Mouse (Mus musculus): ENCODE data around the gene Myh14. TPM values are rescaled to one million over a fixed set of nuclear protein-coding genes. Genes with fewer than 3 reads are reported as not detected.

Myh14 gene
- polyA plus RNA-seq, 1 experiment from 2014 or later = 1.9 TPM

- no peak overlapping the region for H3K9ac ChIP-seq (ENCODE audit: low read depth, low read length)
- no peak overlapping the region for H3K27ac ChIP-seq (ENCODE audit: low read depth, low read length)
- H3K4me2 ChIP-seq (replicated peaks; ENCODE audit: low read depth, low read length) = no peak overlapping the region
- WGBS = 62% methylated on average over 5 of the region's 5 CpGs
- DNase-seq (ENCODE audit: low spot score) = no peak
- H3K27me3 ChIP-seq (ENCODE audit: control insufficient read depth, insufficient read depth, low read length) = peaks cover 27% of the 10 kb centered on the region
- ATAC-seq (ENCODE audit: low FRiP score) = no peak
- no peaks in the 10 kb centered on the region for H3K36me3 ChIP-seq (ENCODE audit: control insufficient read depth, insufficient read depth, low read length)
- H3K4me3 ChIP-seq (ENCODE audit: low read depth, low read length) = no peak overlapping the region
- H3K9me3 ChIP-seq (ENCODE audit: control insufficient read depth, low read length) = no peaks in the 10 kb centered on the region
- peaks cover 10% of the 10 kb centered on the region for H3K4me1 ChIP-seq (replicated peaks; ENCODE audit: control insufficient read depth, insufficient read depth, low read length)
These were observed 73.6 kb downstream of the Myh14 start for GRCm38 (mm10) chr7:44596996-44597538.

DNA sequence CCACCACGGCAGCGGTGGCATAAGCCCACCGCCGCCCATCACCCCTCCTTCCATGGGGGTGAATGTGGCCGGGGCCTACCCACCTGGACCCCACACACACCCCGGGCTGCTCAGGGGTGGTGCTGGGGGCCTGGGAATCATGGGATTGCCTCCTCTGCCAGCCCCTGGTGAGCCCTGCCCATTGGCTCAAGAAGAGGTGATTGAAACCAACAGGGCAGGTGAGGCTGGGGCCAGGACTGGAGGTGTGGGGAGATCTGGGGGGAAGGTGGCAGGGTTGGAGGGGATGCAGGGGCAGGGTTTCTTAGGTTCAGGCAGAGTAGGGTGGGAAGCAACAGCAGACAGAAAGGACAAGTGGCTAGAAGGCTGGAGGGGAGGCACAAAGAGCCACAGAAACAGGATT, 74.6 kb downstream of the Myh14 start:
- 86% methylated on average over 5 of the region's 6 CpGs for WGBS
- H3K4me2 ChIP-seq (replicated peaks; ENCODE audit: low read depth, low read length) = no peak overlapping the region
- no peak overlapping the region for H3K4me3 ChIP-seq (ENCODE audit: low read depth, low read length)
- no peak for ATAC-seq (ENCODE audit: low FRiP score)
- no peak for DNase-seq (ENCODE audit: low spot score)
- no peak overlapping the region for H3K9ac ChIP-seq (ENCODE audit: low read depth, low read length)
- H3K36me3 ChIP-seq (ENCODE audit: control insufficient read depth, insufficient read depth, low read length) = no peaks in the 10 kb centered on the region
- H3K27ac ChIP-seq (ENCODE audit: low read depth, low read length) = no peak overlapping the region
- peaks cover 15% of the 10 kb centered on the region for H3K4me1 ChIP-seq (replicated peaks; ENCODE audit: control insufficient read depth, insufficient read depth, low read length)
- H3K27me3 ChIP-seq (ENCODE audit: control insufficient read depth, insufficient read depth, low read length) = peaks cover 29% of the 10 kb centered on the region
- no peaks in the 10 kb centered on the region for H3K9me3 ChIP-seq (ENCODE audit: control insufficient read depth, low read length)

DNA sequence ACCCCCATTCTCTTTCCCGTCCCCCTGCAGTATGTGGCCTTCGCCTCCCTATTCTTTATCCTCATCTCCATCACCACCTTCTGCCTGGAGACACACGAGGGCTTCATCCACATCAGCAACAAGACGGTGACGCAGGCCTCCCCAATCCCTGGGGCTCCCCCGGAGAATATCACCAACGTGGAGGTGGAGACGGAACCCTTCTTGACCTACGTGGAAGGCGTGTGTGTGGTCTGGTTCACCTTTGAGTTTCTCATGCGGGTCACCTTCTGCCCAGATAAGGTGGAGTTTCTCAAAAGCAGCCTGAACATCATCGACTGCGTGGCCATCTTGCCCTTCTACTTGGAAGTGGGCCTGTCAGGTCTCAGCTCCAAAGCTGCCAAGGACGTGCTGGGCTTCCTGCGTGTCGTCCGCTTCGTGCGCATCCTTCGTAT, 75.5 kb downstream of the Myh14 start:
- no peak for DNase-seq (ENCODE audit: low spot score)
- peaks cover 25% of the 10 kb centered on the region for H3K27me3 ChIP-seq (ENCODE audit: control insufficient read depth, insufficient read depth, low read length)
- H3K4me1 ChIP-seq (replicated peaks; ENCODE audit: control insufficient read depth, insufficient read depth, low read length) = peaks cover 15% of the 10 kb centered on the region
- H3K4me3 ChIP-seq (ENCODE audit: low read depth, low read length) = no peak overlapping the region
- H3K9me3 ChIP-seq (ENCODE audit: control insufficient read depth, low read length) = no peaks in the 10 kb centered on the region
- no peaks in the 10 kb centered on the region for H3K36me3 ChIP-seq (ENCODE audit: control insufficient read depth, insufficient read depth, low read length)
- H3K9ac ChIP-seq (ENCODE audit: low read depth, low read length) = no peak overlapping the region
- H3K4me2 ChIP-seq (replicated peaks; ENCODE audit: low read depth, low read length) = no peak overlapping the region
- ATAC-seq (ENCODE audit: low FRiP score) = no peak
- WGBS = 94% methylated on average over 20 of the region's 20 CpGs
- no peak overlapping the region for H3K27ac ChIP-seq (ENCODE audit: low read depth, low read length)

- H3K9me3 ChIP-seq (ENCODE audit: control insufficient read depth, low read length) = no peaks in the 10 kb centered on the region
- peak overlapping the region; percentile 39; the same call in 1 of the 2 replicates for H3K4me2 ChIP-seq (replicated peaks; ENCODE audit: low read depth, low read length)
- peaks cover 15% of the 10 kb centered on the region for H3K4me1 ChIP-seq (replicated peaks; ENCODE audit: control insufficient read depth, insufficient read depth, low read length)
- no peak for DNase-seq (ENCODE audit: low spot score)
- peaks cover 25% of the 10 kb centered on the region for H3K27me3 ChIP-seq (ENCODE audit: control insufficient read depth, insufficient read depth, low read length)
- H3K36me3 ChIP-seq (ENCODE audit: control insufficient read depth, insufficient read depth, low read length) = no peaks in the 10 kb centered on the region
- H3K9ac ChIP-seq (ENCODE audit: low read depth, low read length) = no peak overlapping the region
- 71% methylated on average over 6 of the region's 6 CpGs for WGBS
- H3K4me3 ChIP-seq (ENCODE audit: low read depth, low read length) = no peak overlapping the region
- peak overlapping the region; percentile 43; the same call in 1 of the 2 replicates for H3K27ac ChIP-seq (ENCODE audit: low read depth, low read length)
- ATAC-seq (ENCODE audit: low FRiP score) = no peak
These were observed 76.4 kb downstream of the Myh14 start for GRCm38 (mm10) chr7:44594291-44594690.

GRCm38 (mm10) chr7:44593775-44594174, 76.9 kb downstream of the Myh14 start:
- H3K9ac ChIP-seq (ENCODE audit: low read depth, low read length) = no peak overlapping the region

DNA sequence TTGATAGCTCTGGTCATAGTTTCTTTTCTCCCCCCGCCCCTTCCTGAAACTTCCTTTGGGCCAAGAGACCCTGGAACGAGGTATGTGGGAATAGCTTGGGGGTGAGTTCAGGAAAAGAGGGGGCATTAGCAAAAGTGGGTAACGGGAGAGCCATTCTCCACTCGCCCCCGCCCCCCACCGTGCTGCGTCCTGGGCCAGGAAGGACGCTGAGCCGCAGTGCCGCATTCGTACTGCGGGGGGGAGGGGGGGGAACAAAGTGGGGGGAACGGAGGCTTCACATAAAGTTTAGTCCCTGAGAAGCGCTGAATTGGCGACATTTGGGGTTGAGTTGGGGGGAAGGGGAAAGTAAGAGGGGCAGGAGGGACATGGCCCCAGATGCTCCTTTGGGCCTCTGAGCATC, 77.6 kb downstream of the Myh14 start:
- Histone ChIP-seq H3K27me3 (ENCODE audit: control insufficient read depth, insufficient read depth, low read length) (peaks cover 30% of the 10 kb centered on the region), H3K9ac (ENCODE audit: low read depth, low read length) (no peak overlapping the region), H3K4me3 (ENCODE audit: low read depth, low read length) (0 out of 2 replicates have a peak overlapping the region, but pooled peaks have one; percentile 7), H3K27ac (ENCODE audit: low read depth, low read length) (no peak overlapping the region), H3K36me3 (ENCODE audit: control insufficient read depth, insufficient read depth, low read length) (no peaks in the 10 kb centered on the region), H3K4me1 (replicated peaks; ENCODE audit: control insufficient read depth, insufficient read depth, low read length) (peaks cover 19% of the 10 kb centered on the region), H3K9me3 (ENCODE audit: control insufficient read depth, low read length) (no peaks in the 10 kb centered on the region), H3K4me2 (replicated peaks; ENCODE audit: low read depth, low read length) (peak overlapping the region; percentile 39)
- DNase-seq (ENCODE audit: low spot score) = no peak
- WGBS = 3% methylated on average over 15 of the region's 15 CpGs
- no peak for ATAC-seq (ENCODE audit: low FRiP score)

More at GRCm38 (mm10) chr7:44593775-44594174, 76.9 kb downstream of the Myh14 start:
- Histone ChIP-seq H3K27ac (ENCODE audit: low read depth, low read length) (peak overlapping the region; percentile 43; the same call in 1 of the 2 replicates), H3K27me3 (ENCODE audit: control insufficient read depth, insufficient read depth, low read length) (peaks cover 25% of the 10 kb centered on the region), H3K4me3 (ENCODE audit: low read depth, low read length) (0 out of 2 replicates have a peak overlapping the region, but pooled peaks have one; percentile 9), H3K4me1 (replicated peaks; ENCODE audit: control insufficient read depth, insufficient read depth, low read length) (peaks cover 15% of the 10 kb centered on the region), H3K9me3 (ENCODE audit: control insufficient read depth, low read length) (no peaks in the 10 kb centered on the region), H3K36me3 (ENCODE audit: control insufficient read depth, insufficient read depth, low read length) (no peaks in the 10 kb centered on the region), H3K4me2 (replicated peaks; ENCODE audit: low read depth, low read length) (peak overlapping the region; percentile 39)
- 2% methylated on average over 20 of the region's 22 CpGs for WGBS
- peak; percentile 46 for ATAC-seq (ENCODE audit: low FRiP score)
- peak; percentile 96 for DNase-seq (ENCODE audit: low spot score)

DNA sequence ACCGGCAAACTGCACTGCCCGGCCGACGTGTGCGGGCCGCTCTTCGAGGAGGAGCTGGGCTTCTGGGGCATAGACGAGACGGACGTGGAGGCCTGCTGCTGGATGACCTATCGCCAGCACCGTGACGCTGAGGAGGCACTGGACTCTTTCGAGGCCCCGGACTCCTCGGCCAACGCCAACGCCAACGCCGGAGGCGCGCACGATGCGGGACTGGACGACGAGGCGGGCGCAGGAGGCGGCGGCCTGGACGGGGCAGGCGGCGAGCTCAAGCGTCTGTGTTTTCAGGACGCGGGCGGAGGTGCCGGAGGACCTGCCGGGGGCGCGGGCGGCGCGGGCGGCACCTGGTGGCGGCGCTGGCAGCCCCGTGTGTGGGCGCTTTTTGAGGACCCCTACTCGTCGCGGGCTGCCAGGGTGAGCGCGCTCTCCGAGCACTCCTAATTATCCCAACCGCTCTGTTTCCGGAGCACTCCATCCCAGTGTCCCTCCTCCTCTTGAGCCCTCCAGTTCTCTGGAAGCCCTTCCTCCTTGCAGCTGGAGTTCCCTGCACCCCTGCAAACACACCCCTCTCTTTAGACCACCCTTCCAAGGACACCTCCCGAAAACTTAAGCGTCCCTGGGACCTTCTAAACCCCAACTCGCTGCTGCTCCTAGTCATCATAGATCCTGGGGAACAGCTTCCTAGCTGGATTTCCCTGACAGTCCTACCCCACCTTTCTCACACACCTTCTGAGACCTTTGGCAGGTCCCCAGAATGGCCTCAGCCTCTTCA, 79.1 kb downstream of the Myh14 start:
- DNase-seq (ENCODE audit: low spot score) = peak; percentile 29
- no peaks in the 10 kb centered on the region for H3K36me3 ChIP-seq (ENCODE audit: control insufficient read depth, insufficient read depth, low read length)
- peaks cover 19% of the 10 kb centered on the region for H3K4me1 ChIP-seq (replicated peaks; ENCODE audit: control insufficient read depth, insufficient read depth, low read length)

DNA sequence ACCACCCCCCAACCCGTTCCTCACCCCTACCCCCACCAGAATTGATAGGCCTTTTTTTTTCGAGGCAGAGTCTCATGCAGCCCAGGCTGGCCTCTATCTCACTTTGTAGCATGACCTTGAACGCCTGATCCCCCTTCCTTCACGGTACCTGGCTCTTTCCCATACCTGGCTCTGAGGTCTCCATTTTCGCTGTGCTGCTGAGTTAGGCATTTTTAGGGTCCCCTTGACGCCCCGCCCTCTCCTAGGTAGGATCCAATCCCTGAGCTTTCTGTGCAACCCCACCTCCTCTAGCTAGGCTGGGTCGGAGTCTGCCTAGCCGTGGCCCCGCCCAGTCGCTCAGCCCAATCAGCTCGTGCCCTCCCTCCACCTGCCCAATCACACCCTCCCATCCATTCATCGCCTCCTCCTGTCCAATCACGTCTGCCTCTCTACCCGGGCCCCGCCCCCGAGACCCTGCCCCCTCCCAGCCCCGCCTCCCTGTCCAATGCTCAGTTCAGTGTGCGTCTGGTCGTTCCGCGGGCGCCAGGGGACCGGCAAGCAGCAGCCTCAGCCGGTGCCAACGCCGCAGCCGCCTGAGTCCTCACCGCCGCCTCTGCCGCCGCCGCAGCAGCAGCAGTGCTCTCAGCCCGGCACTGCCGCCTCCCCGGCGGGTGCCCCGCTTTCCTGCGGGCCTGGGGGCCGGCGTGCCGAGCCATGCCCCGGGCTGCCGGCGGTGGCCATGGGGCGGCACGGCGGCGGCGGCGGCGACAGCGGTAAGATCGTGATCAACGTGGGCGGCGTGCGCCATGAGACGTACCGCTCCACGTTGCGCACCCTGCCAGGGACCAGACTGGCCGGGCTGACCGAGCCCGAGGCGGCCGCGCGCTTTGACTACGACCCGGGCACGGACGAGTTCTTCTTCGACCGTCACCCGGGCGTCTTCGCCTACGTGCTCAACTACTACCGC, 80.0 kb downstream of the Myh14 start, which contains the start of gene Kcnc3:
Gene Kcnc3 (plus strand): TSS at position 263 of the 946 bp plus-strand sequence.
- under 1% methylated on average over 78 of the region's 80 CpGs for WGBS
- Histone ChIP-seq H3K36me3 (ENCODE audit: control insufficient read depth, insufficient read depth, low read length) (no peaks in the 10 kb centered on the region), H3K27ac (ENCODE audit: low read depth, low read length) (no peak within 1 kb of the TSS; the same call in 1 of the 2 replicates), H3K4me2 (replicated peaks; ENCODE audit: low read depth, low read length) (peak within 1 kb of the TSS; percentile 99), H3K4me3 (ENCODE audit: low read depth, low read length) (peak within 1 kb of the TSS; percentile 62), H3K9ac (ENCODE audit: low read depth, low read length) (peak within 1 kb of the TSS; percentile 64), H3K27me3 (ENCODE audit: control insufficient read depth, insufficient read depth, low read length) (peaks cover 38% of the 10 kb centered on the region), H3K4me1 (replicated peaks; ENCODE audit: control insufficient read depth, insufficient read depth, low read length) (peaks cover 19% of the 10 kb centered on the region), H3K9me3 (ENCODE audit: control insufficient read depth, low read length) (no peaks in the 10 kb centered on the region)
- DNase-seq (ENCODE audit: low spot score) (peak; percentile 94), ATAC-seq (ENCODE audit: low FRiP score) (peak; percentile 91)

More for the DNA sequence above, 79.1 kb downstream of the Myh14 start:
- ATAC-seq (ENCODE audit: low FRiP score) = no peak
- H3K4me3 ChIP-seq (ENCODE audit: low read depth, low read length) = peak overlapping the region; percentile 62
- H3K9me3 ChIP-seq (ENCODE audit: control insufficient read depth, low read length) = no peaks in the 10 kb centered on the region
- under 1% methylated on average over 50 of the region's 60 CpGs for WGBS
- H3K27me3 ChIP-seq (ENCODE audit: control insufficient read depth, insufficient read depth, low read length) = peaks cover 38% of the 10 kb centered on the region
- peak overlapping the region; percentile 99 for H3K4me2 ChIP-seq (replicated peaks; ENCODE audit: low read depth, low read length)
- H3K27ac ChIP-seq (ENCODE audit: low read depth, low read length) = no peak overlapping the region; the same call in 1 of the 2 replicates
- H3K9ac ChIP-seq (ENCODE audit: low read depth, low read length) = peak overlapping the region; percentile 64
